21 mouse cellular contexts compared by ENCODE assay signal in genomic region chr11:98012831-98013230, GRCm38 (mm10). TPM values are rescaled to one million over a fixed set of nuclear protein-coding genes. Genes with fewer than 3 reads are reported as not detected.
"Had no signal": no experiment of that assay in that cellular context is flagged by ENCODE, and none has a peak within 500 bp of the region (broad histone marks: within the 10 kb centered on the region; RNA-seq: fewer than 3 reads in every experiment).

No protein-coding gene starts in this region.

- H3K4me2 ChIP-seq: kidney, embryonic 15.5 days; liver, embryonic 13.5 days; lung, embryonic 14.5 days; midbrain, embryonic 12.5 days; neural tube, embryonic 15.5 days had no signal

- H3K27me3 ChIP-seq: kidney, embryonic 15.5 days; midbrain, embryonic 12.5 days; neural tube, embryonic 15.5 days had no signal

- H3K9ac ChIP-seq: kidney, embryonic 15.5 days; liver, embryonic 13.5 days; lung, embryonic 14.5 days; midbrain, embryonic 12.5 days; neural tube, embryonic 15.5 days had no signal

- H3K27ac ChIP-seq: kidney, embryonic 15.5 days; liver, embryonic 13.5 days; macrophage; midbrain, embryonic 12.5 days; neural tube, embryonic 15.5 days; stomach, postnatal 0 days had no signal

- H3K9me3 ChIP-seq: kidney, embryonic 15.5 days; liver, embryonic 13.5 days; midbrain, embryonic 12.5 days; neural tube, embryonic 15.5 days had no signal

- H3K4me3 ChIP-seq: kidney, embryonic 15.5 days; liver, embryonic 13.5 days; midbrain, embryonic 12.5 days; myocyte; neural tube, embryonic 15.5 days had no signal

- H3K36me3 ChIP-seq: liver, embryonic 13.5 days had no signal

- H3K4me1 ChIP-seq: liver, embryonic 13.5 days; neural tube, embryonic 15.5 days had no signal

- DNase-seq: kidney, adult 11 months; kidney, adult 8-10 months; kidney, postnatal 14 days; liver, embryonic 13.5 days; lung, embryonic 14.5 days; right cerebral cortex, adult 18-20 months; right cerebral cortex, postnatal 14 days; right cerebral cortex, postnatal 4 days; thymus, adult 2 months; thymus, postnatal 14 days; thymus, postnatal 4 days had no signal

- ATAC-seq: lung, postnatal 0 days; midbrain, embryonic 16.5 days had no signal

RNA-seq across cellular contexts. Expression of gene Plxdc1, which starts 26.6 kb away (rescaled TPM):
- polyA plus RNA-seq: neural tube, embryonic 11.5 days had no signal

RNA-seq across cellular contexts. Expression of gene Stac2, which starts 40.4 kb away (rescaled TPM):
- polyA plus RNA-seq: liver, adult 2 months had no signal
